Mouse (Mus musculus) midbrain, embryonic 10.5 days (tissue): ENCODE measurements around the gene Znrf4. TPM values are rescaled to one million over a fixed set of nuclear protein-coding genes. Genes with fewer than 3 reads are reported as not detected.

Source experiments
- polyA plus RNA-seq: library from polyadenylated mRNA; unstranded; fragments of >200 nt; fragmentation: Nextera tagmentation; extraction: Ambion mirVana; gene quantifications from 2 replicates; pipeline ENCODE4 v1.2.1, GENCODE M21; 2016

The Znrf4 gene
- polyA plus RNA-seq, 1 experiment from 2014 or later = not detected

Other genes starting within 250 kb of the Znrf4 start
- 2.4 and 3.1 TPM in 2 replicates for gene Ticam1, start 235.6 kb downstream of the Znrf4 start, polyA plus RNA-seq
- 59.5 and 70.0 TPM in 2 replicates for gene Plin3, start 219.6 kb downstream of the Znrf4 start, polyA plus RNA-seq
- gene Arrdc5, start 212.1 kb downstream of the Znrf4 start, polyA plus RNA-seq = not detected in 2 replicates
- gene Uhrf1, start 209.1 kb downstream of the Znrf4 start, polyA plus RNA-seq = 291 and 321 TPM in 2 replicates
- 45.2 and 56.1 TPM in 2 replicates for gene Kdm4b, start 186.4 kb downstream of the Znrf4 start, polyA plus RNA-seq
- 89.7 and 131 TPM in 2 replicates for gene Ptprs, start 35.9 kb downstream of the Znrf4 start, polyA plus RNA-seq
- 0.80 and 0.89 TPM in 2 replicates for gene Gm20219, start 42.0 kb upstream of the Znrf4 start, polyA plus RNA-seq
- gene Safb2, start 72.2 kb upstream of the Znrf4 start, polyA plus RNA-seq = 80.9 and 85.6 TPM in 2 replicates
- 148 and 157 TPM in 2 replicates for gene Safb, start 72.4 kb upstream of the Znrf4 start, polyA plus RNA-seq
- gene 2410015M20Rik, start 97.3 kb upstream of the Znrf4 start, polyA plus RNA-seq = 197 and 202 TPM in 2 replicates
- 1,286 and 1,494 TPM in 2 replicates for gene Rpl36, start 101.0 kb upstream of the Znrf4 start, polyA plus RNA-seq
- gene Lonp1, start 114.5 kb upstream of the Znrf4 start, polyA plus RNA-seq = 52.4 and 54.4 TPM in 2 replicates
- 0.61 and 0.79 TPM in 2 replicates for gene Catsperd, start 115.7 kb upstream of the Znrf4 start, polyA plus RNA-seq
- 140 and 145 TPM in 2 replicates for gene Ranbp3, start 160.9 kb upstream of the Znrf4 start, polyA plus RNA-seq
- 385 and 393 TPM in 2 replicates for gene Ndufa11, start 205.3 kb upstream of the Znrf4 start, polyA plus RNA-seq
- 12.0 and 16.5 TPM in 2 replicates for gene Vmac, start 205.6 kb upstream of the Znrf4 start, polyA plus RNA-seq
- gene Nrtn, start 245.1 kb upstream of the Znrf4 start, polyA plus RNA-seq = 4.1 and 5.6 TPM in 2 replicates